ENCODE assay signal across 8 mouse cellular contexts in the genomic region with DNA sequence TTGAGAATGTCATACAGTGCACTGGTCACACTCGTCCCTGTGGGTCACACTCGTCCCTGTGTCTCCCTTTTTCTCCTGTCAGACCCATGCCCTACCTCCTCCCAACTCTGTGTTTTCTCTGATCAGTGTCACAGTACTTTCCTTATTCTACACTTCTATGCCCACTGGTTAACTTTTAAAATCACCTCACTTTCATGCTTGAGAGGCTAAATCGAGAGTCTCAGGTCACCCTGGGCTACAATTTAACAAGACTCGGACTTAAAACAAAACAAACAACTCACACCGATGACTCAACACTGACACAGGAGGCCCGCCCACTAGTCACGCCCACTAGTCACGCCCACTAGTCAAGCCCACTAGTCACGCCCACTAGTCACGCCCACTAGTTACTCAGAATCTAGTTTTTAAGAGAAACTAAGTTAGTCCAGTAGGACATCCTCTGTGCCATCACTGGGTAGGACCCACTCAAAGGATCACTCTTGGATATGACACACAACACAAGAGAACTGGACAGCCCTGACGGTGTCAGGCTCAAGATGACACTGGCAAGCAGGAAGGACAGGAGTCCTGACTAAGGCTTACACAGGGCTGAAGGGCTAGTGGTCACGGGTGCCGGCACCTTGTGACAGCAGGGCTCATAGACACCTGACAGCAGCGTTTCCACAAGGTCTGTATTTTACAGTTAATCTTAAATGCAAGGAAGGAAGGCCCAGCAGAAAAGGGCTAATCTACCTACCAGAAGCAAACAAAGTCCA. TPM values are rescaled to one million over a fixed set of nuclear protein-coding genes. Genes with fewer than 3 reads are reported as not detected.
A peak's percentile ranks its signal among the peaks of the same experiment; 100 is the strongest.
DNase-seq lines count a peak whose midpoint lies in the region; ATAC-seq lines count a peak whose summit lies in the region.

No protein-coding gene starts in this region.

- H3K36me3 ChIP-seq in heart, embryonic 13.5 days, result peaks cover 49% of the 10 kb centered on the region
- peaks cover 80% of the 10 kb centered on the region for H3K36me3 ChIP-seq in liver, embryonic 13.5 days

- peak; percentile 69; the same call in 1 of the 2 replicates for ATAC-seq in heart, embryonic 13.5 days (ENCODE audit: extremely low read depth, insufficient number of reproducible peaks, low FRiP score, low TSS enrichment)
- peak; percentile 95 for ATAC-seq in erythroblast, adult 5-6 weeks (replicated peaks; ENCODE audit: low FRiP score, poor library complexity, severe bottlenecking)
- ATAC-seq in liver, embryonic 13.5 days (ENCODE audit: low read depth), result peak; percentile 79
- no peak for ATAC-seq in frontal cortex, adult (ENCODE audit: low TSS enrichment)

- H3K9ac ChIP-seq in heart, embryonic 13.5 days, result no peak overlapping the region
- H3K9ac ChIP-seq in liver, embryonic 13.5 days, result peak overlapping the region; percentile 61

- H3K4me1 ChIP-seq in heart, embryonic 13.5 days, result peaks cover 34% of the 10 kb centered on the region
- peaks cover 83% of the 10 kb centered on the region for H3K4me1 ChIP-seq in liver, embryonic 13.5 days (replicated peaks)

- no peak overlapping the region for H3K4me3 ChIP-seq in heart, embryonic 13.5 days
- peak overlapping the region; percentile 19; the same call in 1 of the 2 replicates for H3K4me3 ChIP-seq in liver, embryonic 13.5 days (replicated peaks)

- H3K27ac ChIP-seq in heart, embryonic 13.5 days (replicated peaks), result peak overlapping the region; percentile 39; the same call in 1 of the 2 replicates
- H3K27ac ChIP-seq in liver, embryonic 13.5 days, result peak overlapping the region; percentile 90

- H3K27me3 ChIP-seq in heart, embryonic 13.5 days (replicated peaks), result no peaks in the 10 kb centered on the region
- H3K27me3 ChIP-seq in liver, embryonic 13.5 days, result no peaks in the 10 kb centered on the region

- H3K9me3 ChIP-seq in heart, embryonic 13.5 days, result no peaks in the 10 kb centered on the region
- no peaks in the 10 kb centered on the region for H3K9me3 ChIP-seq in liver, embryonic 13.5 days (replicated peaks)

- DNase-seq in heart, adult 11 months, result no peak
- DNase-seq in liver, embryonic 13.5 days, result no peak
- DNase-seq in spleen, postnatal 4 days (ENCODE audit: low spot score in 2 of 2), result peak; percentile 84 to 85
- DNase-seq in T-cell, adult 2 months (ENCODE audit: low spot score), result no peak
- DNase-seq in retina, embryonic 14.5 days (ENCODE audit: low spot score), result no peak

- WGBS in heart, embryonic 13.5 days, result 57% methylated on average over 14 of the region's 14 CpGs
- 35% methylated on average over 14 of the region's 14 CpGs for WGBS in liver, embryonic 13.5 days (ENCODE audit: insufficient replicate concordance)

- peak overlapping the region; percentile 33 for H3K4me2 ChIP-seq in heart, embryonic 13.5 days
- H3K4me2 ChIP-seq in liver, embryonic 13.5 days, result peak overlapping the region; percentile 64

RNA-seq across cellular contexts. Expression of a gene that starts 10.9 kb away (rescaled TPM):
- 0.05 TPM in 1 of 2 replicates, not detected in the other for polyA plus RNA-seq in heart, embryonic 13.5 days (2015; fragmentation: Nextera tagmentation; extraction: Ambion mirVana)
- total RNA-seq in erythroblast, adult 5-6 weeks (2015; ENCODE audit: low replicate concordance), result not detected in 2 replicates
- not detected in 2 replicates for total RNA-seq in erythroblast, adult 5-6 weeks (2017; ENCODE audit: low replicate concordance)
- polyA plus RNA-seq in liver, embryonic 13.5 days (2015; fragmentation: Nextera tagmentation; extraction: Ambion mirVana), result not detected in 2 replicates

RNA-seq across cellular contexts. Expression of a gene that starts 13.8 kb away (rescaled TPM):
- polyA plus RNA-seq in heart, embryonic 13.5 days (2015; fragmentation: Nextera tagmentation; extraction: Ambion mirVana), result 12.8 and 13.2 TPM in 2 replicates
- total RNA-seq in erythroblast, adult 5-6 weeks (2015; ENCODE audit: low replicate concordance), result 14.6 and 18.3 TPM in 2 replicates
- total RNA-seq in erythroblast, adult 5-6 weeks (2017; ENCODE audit: low replicate concordance), result 20.1 and 23.8 TPM in 2 replicates
- 46.8 and 57.1 TPM in 2 replicates for polyA plus RNA-seq in liver, embryonic 13.5 days (2015; fragmentation: Nextera tagmentation; extraction: Ambion mirVana)

RNA-seq across cellular contexts. Expression of a gene that starts 46.8 kb away (rescaled TPM):
- polyA plus RNA-seq in heart, embryonic 13.5 days (2015; fragmentation: Nextera tagmentation; extraction: Ambion mirVana), result not detected in 2 replicates
- total RNA-seq in erythroblast, adult 5-6 weeks (2015; ENCODE audit: low replicate concordance), result not detected in 2 replicates
- not detected in 2 replicates for total RNA-seq in erythroblast, adult 5-6 weeks (2017; ENCODE audit: low replicate concordance)
- not detected in 2 replicates for polyA plus RNA-seq in liver, embryonic 13.5 days (2015; fragmentation: Nextera tagmentation; extraction: Ambion mirVana)

RNA-seq across cellular contexts. Expression of a gene that starts 57.7 kb away (rescaled TPM):
- polyA plus RNA-seq in heart, embryonic 13.5 days (2015; fragmentation: Nextera tagmentation; extraction: Ambion mirVana), result 15.3 and 15.8 TPM in 2 replicates
- total RNA-seq in erythroblast, adult 5-6 weeks (2015; ENCODE audit: low replicate concordance), result 4.4 and 4.8 TPM in 2 replicates
- 2.5 and 3.7 TPM in 2 replicates for total RNA-seq in erythroblast, adult 5-6 weeks (2017; ENCODE audit: low replicate concordance)
- polyA plus RNA-seq in liver, embryonic 13.5 days (2015; fragmentation: Nextera tagmentation; extraction: Ambion mirVana), result 14.4 and 15.0 TPM in 2 replicates

RNA-seq across cellular contexts. Expression of a gene that starts 58.1 kb away (rescaled TPM):
- not detected in 2 replicates for polyA plus RNA-seq in heart, embryonic 13.5 days (2015; fragmentation: Nextera tagmentation; extraction: Ambion mirVana)
- total RNA-seq in erythroblast, adult 5-6 weeks (2015; ENCODE audit: low replicate concordance), result not detected in 2 replicates
- 0.56 TPM in 1 of 2 replicates, not detected in the other for total RNA-seq in erythroblast, adult 5-6 weeks (2017; ENCODE audit: low replicate concordance)
- polyA plus RNA-seq in liver, embryonic 13.5 days (2015; fragmentation: Nextera tagmentation; extraction: Ambion mirVana), result not detected in 2 replicates

Comparison
In these comparisons a context has a peak if more than half of its experiments do, and no peak if none do; other contexts are left out.
1. DNase-seq: peak in spleen, postnatal 4 days (2 of 2); none in heart, adult 11 months (single experiment), liver, embryonic 13.5 days (single experiment), T-cell, adult 2 months (single experiment) and retina, embryonic 14.5 days (single experiment).